Mouse (Mus musculus) myocyte (in vitro differentiated cells): ENCODE measurements at regions not wholly inside any gene's neighbourhood (a gene's known extent, or its start where the extent isn't known, plus 50 kb on each side); places are given as distances from the start of the nearest gene placed in this dataset.

Source experiments
- MAX ChIP-seq: IDR thresholded peaks from one replicate; pipeline ENCODE4 v1.6.1; 2011; ENCODE audit warnings: low read depth, mild to moderate bottlenecking, control low read depth
- POLR2A ChIP-seq: IDR thresholded peaks from one replicate; pipeline ENCODE4 v1.6.1; 2011; ENCODE audit warnings: low read depth, mild to moderate bottlenecking, control low read depth, moderate library complexity; ENCODE audit not compliant: insufficient read length
- POLR2AphosphoS2 ChIP-seq: IDR thresholded peaks from one replicate; pipeline ENCODE4 v1.6.1; 2011; ENCODE audit warnings: low read depth, control low read depth; ENCODE audit not compliant: insufficient read length

GRCm38 (mm10) chr13:44117841-44118240 is 333.3 kb downstream of the Cd83 start:
- TF ChIP-seq MAX: no peak
- no peak for TF ChIP-seq POLR2AphosphoS2
- no peak for TF ChIP-seq POLR2A
